Mouse (Mus musculus) megakaryocyte progenitor cell, adult 5-6 weeks (primary cell): ENCODE results near the gene Apex2. TPM values are rescaled to one million over a fixed set of nuclear protein-coding genes. Genes with fewer than 3 reads are reported as not detected.

Experiments
- ATAC-seq: replicated peaks from 2 replicates; pipeline ENCODE4 v1.8.0; 2016; ENCODE audit warnings: mild to moderate bottlenecking, moderate TSS enrichment, inconsistent platforms; ENCODE audit not compliant: poor library complexity
- total RNA-seq, 2 experiments: library from RNA; stranded (forward) in 1 of 2; stranded (reverse) in 1 of 2; fragments of 157-497, 149-512 nt in 1 of 2; fragments of 200-1000 nt in 1 of 2; gene quantifications; 2 replicates each; pipeline versions ENCODE4 v1.2.3 to v1.2.4; 2015 to 2017

Gene Apex2
- total RNA-seq (2015): 8.4 and 12.2 TPM in 2 replicates
- 6.0 and 8.1 TPM in 2 replicates for total RNA-seq (2017)

DNA sequence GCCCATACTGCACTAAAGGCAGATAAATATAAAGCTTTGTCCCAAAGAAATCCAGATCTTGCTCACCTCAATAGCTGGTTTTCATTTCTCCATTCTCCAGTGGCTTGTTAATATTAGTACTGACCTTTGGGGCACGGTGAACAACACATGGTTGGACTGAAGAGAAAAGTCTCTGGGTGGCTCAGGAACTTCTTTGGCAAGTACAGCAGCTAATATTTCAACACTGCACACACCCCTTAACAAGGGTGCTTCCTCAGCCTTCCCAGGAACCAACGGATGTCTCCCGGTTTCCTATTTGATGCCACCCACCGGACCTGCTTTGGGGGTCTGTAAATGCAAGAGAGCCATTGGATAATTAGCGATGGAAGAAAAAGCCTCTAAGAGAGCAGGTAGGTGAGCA is at the start of gene Apex2:
TSS of gene Apex2 (minus strand) at position 173 of the 400 bp plus-strand sequence.
- ATAC-seq: no peak

DNA sequence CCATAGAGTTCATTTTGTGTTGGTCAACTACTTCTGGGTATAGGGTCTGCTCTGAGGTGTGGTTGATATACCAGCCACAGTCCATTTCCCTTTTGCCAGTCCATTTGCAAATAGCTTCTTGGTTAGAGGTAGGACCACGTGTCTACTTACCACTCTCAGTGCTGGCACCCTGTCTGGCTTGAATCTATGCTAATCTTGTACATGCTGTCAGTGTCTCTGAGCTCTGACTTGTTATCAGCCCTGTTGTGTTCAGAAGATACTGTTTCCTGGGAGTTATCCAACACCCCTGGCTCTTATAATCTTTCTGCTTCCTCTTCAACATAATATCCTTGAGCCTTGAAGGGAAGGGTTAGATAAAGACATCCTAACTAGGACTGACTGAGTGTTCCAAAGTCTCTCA is 46.8 kb upstream of the Apex2 start:
- ATAC-seq: peak; percentile 85

DNA sequence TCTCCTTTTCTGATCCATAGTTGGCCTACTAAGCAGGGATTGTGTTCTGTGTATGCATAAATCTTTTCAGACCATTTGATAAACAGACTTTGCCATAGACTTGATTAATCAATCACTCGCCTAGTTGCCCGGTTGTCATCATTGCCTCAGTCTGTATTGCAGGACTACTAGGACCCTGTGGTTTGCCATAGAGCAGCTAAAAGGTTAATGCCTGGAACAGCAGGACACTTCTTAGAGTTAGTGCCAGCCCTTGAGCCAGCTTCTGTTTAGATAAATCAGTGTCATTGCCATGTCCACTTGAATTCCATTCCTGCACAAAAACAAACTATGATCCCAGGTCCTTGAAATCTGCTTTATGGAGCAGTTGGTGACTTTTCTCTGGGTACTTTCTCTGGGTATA is 9.2 kb upstream of the Apex2 start:
- no peak for ATAC-seq

DNA sequence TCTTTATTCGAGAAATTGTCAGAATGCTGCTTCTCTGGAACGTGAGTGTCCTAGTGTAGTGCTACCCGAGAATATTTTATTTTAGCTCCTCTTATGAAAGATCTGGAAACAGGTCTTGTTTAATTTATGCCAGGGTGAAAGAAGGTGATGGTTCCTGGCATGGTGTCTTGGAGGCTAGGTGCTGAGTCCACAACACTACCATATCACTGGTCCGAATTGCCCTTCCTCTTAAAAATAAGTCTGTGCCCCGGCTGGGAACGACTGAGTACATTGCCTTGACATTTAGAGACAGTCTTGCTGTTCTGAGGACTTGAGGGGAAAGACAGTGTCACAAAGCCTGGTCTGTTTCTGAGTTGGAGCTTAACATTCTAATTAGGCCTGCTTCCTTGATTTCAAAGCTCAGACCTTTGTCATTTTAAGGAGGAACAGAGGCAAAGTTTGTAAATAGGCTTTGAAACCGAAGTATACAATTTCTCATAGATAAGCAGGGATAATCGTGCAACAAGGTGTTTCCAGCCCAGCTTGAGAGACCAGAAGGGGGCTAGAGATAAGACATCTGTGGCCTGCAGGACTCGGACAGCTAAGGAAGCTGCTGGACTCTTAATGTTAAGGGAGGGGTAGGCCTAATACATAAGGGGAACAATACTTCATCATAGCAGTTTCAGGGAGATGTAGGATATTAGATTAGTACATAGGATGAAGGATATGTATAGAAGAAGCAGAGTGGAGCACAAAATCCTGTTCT is 5.5 kb upstream of the Apex2 start:
- ATAC-seq: no peak; the same call in 1 of the 2 replicates

DNA sequence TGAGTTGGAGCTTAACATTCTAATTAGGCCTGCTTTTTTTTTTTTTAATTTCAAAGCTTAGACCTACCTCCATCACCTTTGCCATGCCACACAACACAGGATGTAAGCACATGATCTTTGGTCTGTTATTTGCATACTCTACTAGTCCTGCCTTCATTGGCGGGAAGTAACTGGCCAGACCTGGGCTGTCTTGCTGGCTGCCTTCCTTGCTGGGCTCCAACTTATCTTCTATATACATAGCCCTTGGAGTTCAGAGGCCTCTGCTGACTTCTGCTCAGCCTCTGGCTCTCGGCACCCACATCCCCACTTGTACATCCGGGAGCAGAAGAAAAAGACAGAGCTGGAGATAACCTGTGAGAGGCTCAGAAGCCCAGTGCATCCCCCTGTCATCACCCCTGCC is 4.5 kb upstream of the Apex2 start:
- no peak for ATAC-seq

DNA sequence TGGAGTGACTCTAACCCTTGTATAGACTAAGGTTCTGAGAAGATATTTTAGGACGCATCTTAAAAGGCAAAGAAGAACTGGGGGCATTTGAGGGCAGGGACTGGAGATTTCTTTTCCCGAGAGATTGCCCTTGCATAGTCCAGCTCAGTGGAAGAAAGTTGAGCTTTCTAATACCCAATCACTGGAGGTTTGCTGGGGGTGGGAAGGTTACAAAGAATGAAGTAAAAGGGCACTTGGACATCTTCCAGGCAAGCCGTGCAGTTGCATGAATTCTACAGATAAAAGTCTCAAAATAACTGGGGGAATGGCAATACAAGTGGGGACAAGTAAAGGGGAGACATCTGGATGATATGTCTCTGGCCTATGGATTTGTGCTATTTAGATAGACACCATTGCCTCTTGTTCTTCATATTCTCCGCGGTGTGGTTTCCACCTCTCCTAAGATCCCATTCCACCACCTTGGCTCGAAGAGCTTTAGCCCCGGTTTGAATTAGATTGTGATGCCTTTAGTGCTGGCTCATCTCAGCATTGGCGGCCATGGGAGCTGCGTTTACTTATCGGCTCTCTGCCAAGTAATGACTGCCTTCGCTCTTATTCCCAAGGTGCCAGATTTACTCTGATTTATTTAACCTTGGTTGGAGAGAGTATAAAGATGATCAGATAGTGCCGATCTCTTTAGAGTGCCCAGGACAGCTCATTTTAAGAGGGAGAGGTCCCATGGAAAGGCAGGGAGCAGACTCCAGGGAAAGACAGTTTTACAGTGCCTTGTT is 3.8 kb upstream of the Apex2 start:
- no peak for ATAC-seq

DNA sequence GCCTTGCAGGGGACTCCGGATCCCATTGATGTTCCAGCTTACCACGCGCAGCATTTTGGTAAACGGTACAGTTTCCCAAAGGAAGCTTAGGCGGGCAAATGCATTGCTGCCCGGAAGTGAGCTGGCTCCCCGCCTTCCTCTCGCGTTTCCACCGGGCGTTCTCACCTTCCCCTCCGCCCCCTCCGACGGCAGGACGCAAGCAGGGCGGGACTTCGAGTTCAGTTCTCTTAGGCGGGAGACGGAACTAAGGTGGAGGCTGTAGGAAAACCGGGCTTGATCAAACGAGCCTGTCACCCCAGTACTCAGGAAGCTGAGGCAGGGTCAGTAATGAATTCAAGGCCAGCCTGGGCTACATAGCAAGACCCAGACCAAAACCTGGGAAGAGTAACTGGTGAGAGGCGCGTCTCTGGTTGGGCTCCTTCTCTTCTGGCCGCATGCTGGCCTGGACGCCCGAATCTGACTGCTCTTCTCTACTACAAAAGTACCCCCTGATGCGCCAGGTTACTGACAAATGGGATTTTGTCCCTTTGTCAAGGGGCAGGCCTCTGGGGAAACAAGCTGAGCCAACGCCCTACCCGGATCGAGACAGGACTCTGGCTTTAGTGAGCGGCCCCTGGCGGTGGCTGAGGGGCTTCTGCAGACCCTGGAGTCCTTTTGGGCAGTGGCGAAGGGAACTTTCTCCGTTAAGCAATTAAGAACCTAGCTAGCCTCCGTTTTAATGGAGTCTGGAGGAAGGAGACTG is 1.5 kb downstream of the Apex2 start, which contains the start of gene Pfkfb1:
TSS of gene Pfkfb1 (plus strand) at position 207 of the 742 bp plus-strand sequence.
- peak; percentile 98 for ATAC-seq

DNA sequence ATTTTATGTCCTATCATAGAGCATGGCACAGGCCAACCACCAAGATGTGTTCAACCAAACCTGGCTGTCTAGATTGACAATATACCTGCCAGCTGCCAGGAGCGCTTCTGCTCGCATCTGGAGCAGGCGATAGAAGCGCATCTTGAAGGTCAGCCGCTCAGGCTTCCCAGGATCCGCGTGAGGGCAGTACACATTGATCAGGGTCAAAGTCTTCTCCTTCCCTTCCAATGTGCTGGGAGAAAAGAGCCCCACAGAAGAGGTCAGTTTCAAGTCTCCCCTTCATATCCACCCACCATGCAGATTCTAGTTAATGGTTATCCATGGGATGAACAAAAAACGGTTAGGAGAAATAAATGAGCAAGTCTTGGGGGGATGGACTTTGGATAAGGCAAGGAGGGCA is 4.6 kb downstream of the Apex2 start:
- ATAC-seq: no peak

DNA sequence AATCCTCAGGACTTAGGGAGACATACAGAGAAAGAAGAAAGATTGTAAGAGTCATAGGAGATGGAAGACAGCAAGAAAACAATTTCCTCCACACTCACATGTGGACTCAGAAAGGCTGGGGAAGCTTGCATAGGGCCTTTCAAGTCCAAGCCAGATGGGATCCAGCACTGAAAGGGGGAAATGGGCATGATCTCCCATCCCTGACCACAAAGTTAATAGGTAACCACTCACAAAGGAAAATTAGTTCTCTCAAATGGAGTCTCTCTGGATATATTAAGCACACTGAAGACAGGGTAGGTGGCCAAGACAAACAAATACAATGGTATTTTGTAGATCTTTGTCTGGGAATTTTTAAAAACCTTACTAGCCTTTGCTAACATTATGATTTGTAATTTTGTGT is 7.7 kb downstream of the Apex2 start:
- ATAC-seq: no peak

DNA sequence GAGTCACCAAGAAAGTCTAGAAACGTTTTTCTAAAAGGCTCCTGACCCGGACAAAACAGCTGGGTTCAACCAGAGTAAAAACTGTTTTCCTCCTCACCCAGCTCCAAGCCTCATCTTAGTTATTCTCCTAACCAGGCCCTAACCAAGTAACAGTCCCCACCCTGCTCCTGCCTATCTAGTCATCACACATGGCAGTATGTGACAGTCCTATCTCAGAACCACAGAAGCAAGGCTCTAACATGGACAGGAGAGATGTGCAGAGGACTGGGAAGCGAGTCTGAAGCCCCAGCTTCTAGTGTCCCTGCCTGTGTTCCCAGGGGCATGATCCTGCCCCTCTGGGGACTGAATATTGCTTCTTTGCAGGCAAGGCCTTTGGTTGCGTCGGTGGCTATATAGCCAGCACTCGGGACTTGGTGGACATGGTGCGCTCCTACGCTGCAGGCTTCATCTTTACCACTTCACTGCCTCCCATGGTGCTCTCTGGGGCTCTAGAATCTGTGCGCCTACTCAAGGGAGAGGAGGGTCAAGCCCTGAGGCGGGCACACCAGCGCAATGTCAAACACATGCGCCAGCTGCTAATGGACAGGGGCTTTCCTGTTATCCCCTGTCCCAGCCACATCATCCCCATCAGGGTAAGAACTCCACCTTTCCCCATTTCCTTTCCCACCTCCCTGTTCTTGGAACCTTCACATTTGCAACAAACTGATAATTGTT is 24.9 kb downstream of the Apex2 start:
- ATAC-seq: peak; percentile 100

DNA sequence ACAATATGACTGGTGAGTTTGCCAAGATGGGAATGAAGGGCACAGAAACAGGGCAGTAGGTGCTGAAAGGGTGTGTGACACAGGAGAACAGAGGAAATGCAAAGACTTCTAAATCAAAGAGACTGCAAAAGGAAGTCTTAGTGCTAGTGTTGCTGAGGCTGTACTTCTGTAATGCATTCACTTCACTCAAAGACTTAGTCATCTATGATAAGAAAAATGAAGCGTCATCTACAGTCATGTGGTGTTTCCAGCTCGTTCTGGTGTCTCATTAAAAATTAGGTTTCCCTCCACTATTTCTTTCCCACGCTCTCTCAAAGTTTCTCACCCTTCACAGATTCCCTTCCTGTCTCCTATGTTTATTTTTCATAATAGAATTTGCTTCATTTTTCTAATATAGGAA is 35.6 kb downstream of the Apex2 start:
- ATAC-seq: no peak

DNA sequence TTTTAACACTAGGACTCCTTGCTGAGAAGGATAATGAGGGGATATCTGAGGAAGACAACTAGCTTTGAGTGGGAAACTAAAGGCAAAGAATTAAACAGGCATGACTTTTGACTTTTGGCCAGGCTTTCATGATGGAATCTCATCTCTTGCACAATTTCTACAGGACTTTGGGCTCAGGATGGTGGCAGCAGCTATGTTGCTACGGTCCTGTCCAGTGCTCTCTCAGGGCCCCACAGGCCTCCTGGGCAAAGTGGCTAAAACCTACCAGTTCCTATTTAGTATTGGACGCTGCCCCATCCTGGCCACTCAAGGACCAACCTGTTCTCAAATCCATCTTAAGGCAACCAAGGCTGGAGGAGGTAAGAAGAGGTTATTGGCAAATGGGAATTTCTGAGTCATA is 37.7 kb downstream of the Apex2 start:
- ATAC-seq: no peak

DNA sequence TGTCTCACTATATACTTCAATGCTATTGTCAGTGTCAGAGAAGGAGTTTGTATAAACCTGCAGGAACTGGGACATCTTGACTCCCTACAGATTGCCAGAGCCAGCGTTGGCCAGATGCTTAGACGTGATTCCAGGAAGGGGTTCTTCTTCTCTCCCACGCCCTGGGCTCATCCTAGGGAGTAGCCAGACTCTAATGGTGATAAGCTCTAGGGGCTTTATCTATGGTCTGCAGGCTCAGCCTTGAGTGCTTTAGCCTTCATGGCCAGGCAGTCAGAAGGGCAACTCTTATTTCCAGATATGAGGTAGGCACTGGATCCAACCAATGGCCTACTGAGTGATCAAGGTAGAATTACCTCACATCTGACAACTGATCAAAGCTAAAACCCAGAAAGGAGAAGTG is 40.0 kb downstream of the Apex2 start:
- ATAC-seq: peak; percentile 98

DNA sequence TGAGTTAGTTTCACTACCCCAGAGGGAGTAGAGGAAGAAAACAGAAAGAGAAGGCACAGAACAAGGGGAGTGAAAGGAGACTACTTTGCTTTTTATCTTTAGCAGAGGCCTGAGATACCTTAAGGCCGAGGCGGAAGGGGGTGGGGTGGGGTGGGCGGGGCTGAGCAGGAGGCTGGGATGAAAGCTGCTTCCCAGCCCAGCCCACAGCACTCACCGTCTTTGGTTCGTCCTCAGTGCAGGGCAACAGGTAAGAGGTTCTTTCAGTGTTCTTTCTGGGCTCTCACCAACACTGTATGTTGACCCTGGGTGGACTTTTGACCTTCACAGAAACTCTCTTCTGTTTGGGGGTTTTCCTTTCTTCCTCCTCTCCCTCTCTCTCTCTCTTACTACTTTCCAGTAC is 42.4 kb downstream of the Apex2 start, which contains the start of gene Alas2:
TSS of gene Alas2 (plus strand) at position 137 of the 400 bp plus-strand sequence.
- no peak for ATAC-seq

DNA sequence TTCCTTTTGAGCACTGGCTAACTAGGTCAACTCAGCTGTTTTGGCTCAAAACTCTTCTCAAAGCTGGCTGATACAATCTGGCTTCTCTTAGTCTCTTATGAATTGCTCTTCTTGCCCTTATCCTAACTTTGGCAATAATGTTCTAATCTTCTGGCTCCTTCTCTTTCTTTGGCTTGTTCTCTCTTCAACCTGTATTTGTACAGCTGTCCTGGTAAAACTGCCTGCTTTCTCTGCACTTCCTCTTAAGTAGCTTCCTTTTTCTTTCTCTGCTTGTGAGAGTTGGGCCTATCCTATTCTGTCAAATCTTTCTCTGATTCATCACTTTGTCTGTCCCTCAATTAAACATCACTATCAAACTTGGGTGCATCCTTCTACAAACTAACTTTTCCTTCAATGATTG is 48.0 kb downstream of the Apex2 start:
- no peak for ATAC-seq

DNA sequence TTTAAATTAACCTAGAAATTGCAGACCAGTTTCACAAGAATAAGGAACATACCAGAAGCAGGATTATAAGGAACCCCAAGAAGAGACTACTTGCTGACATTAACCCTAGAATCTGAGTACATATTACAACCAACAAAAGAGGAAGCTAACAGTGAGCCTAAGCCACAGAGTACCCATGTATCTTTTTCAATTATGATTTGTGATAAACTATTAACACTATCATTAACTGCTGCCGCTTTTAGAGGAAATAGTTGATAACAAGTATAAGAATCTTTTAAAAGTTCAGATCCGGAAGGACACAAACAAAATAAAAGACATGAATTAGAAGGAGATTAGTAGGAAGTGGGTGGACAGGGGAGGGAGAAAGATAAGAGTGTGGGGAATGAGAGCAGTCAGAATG is 49.6 kb downstream of the Apex2 start:
- 0 out of 2 replicates have a peak, but pooled peaks have one; percentile 44 for ATAC-seq

DNA sequence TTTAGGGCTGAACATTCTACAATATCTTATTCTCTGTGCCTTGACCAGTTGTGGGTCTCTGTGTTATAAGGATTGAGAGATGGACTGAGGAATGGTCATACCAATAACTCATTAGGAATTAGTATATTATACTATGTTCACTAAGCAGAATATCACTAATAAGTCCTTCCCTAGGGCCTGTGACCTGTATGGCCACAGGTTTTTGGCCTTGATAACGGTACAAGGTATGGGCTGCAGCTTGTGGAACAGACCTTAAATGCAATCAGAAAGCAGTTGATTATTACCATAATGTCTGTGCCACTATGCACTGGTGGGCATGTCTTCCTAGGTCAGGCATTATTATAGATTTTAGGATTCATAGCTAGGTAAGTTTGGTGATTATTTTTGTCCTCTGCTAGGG is 73.2 kb downstream of the Apex2 start:
- no peak for ATAC-seq

DNA sequence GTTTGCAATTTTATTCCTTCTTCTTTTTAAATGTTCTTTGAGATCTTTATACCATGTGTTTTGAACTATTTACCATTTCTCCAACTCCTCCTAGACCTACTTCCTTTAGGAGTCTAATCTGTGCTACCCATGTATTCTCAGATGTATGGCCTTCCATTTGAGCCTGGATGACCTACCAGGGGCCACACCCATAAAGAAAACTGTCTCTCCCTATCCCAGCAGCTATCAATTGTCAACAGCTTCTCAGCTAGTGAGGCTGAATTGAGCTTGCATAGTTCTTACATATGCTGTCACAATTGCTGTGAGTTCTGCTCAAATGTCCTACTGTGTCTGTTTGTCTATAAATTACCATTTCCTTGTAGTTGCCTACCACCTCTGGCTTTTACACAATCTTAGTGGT is 73.7 kb downstream of the Apex2 start:
- ATAC-seq: 0 out of 2 replicates have a peak, but pooled peaks have one; percentile 23

DNA sequence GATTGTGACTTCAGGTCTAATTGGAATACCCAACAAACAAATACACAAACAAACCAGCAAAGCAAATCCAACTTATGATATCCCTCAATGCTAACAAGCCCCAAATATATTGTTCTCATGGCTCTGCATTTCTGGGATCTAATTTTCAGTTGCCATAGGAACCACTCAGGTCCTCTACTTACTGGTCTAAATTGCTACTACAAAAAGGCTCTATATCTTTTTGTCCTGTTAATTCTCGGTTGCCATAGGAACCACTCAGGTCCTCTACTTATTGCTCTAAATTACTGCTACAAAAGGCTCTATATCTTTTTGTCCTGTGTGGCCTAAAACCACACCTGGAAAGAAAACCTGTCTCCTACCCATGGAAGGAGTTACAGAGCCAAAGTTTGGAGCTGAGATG is 75.5 kb downstream of the Apex2 start:
- no peak for ATAC-seq

DNA sequence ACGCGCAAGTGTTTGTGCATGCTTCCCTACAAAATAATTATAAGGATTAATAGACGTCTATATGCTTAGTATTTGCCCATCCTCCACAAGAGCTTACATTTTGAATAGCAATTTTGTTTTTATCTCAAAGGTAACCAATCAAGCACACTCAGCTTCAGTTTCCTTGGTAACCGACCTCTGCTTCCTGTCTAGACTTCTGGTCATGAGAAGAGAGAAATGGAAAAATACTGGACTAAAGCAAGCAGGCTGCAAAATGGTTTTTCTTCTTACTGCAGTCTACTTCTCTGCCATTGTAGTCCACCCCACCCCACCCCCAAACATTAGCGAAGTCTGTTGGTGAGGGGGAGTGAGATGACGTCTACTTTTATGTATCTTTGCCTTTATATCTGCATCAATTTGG is 78.4 kb downstream of the Apex2 start:
- no peak for ATAC-seq

DNA sequence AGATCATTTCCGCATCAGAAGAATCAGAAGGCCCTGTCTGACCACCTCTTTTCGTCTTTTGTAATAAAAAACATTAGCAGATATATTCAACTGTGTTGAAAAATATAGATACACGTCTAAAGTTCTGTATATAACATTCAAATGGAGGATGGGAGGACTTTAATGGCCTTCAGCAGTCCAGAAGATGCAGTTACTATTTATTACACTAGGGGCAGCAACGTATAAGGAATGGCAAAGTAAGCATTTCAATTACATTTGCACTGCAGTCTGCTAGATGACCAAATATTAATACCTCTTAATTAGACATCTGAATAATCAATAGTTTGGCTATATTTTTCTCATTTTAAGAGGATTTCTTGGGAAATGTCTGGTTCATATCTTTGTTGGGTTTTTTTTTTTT is 79.0 kb downstream of the Apex2 start:
- ATAC-seq: peak; percentile 95
